Mouse (Mus musculus) cortical plate, adult 2 months (tissue): ENCODE measurements around the gene Cfap46.

Experiments used
- CTCF ChIP-seq: fragments of 200-500 bp; IDR thresholded peaks from 2 replicates; pipeline ENCODE4 v1.5.1; 2011; ENCODE audit warnings: mild to moderate bottlenecking, control low read depth, low read length; ENCODE audit not compliant: insufficient read depth; ENCODE audit errors: extremely low read depth
- POLR2A ChIP-seq: fragments of 200-500 bp; IDR thresholded peaks from 2 replicates; pipeline ENCODE4 v1.6.1; 2011; ENCODE audit warnings: mild to moderate bottlenecking, low read length, control low read depth; ENCODE audit not compliant: insufficient read depth; ENCODE audit errors: extremely low read depth

DNA sequence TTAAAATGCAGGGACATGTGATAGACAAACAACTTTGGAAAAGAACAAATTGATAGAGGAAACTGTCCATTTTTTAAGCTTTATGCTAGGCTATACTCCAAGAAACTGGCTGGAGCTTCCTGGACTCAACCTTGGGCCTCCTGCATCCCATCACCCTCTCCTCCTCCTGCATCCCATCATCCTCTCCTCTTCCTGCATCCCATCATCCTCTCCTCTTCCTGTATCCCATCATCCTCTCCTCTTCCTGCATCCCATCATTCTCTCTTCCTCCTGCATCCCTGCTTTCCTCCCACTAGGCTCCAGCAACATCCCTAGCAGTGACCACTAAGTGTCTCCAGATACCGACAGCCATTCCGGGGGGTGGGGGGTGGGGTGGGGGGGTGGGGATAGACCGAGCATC is 7.2 kb downstream of the Cfap46 start:
- TF ChIP-seq CTCF (no peak), POLR2A (no peak)
